Comparison of ENCODE assay signal across 13 mouse cellular contexts in genomic region chr12:53327653-53328188, GRCm38 (mm10).
DNase-seq lines count a peak whose midpoint lies in the region; ATAC-seq and TF ChIP-seq lines count a peak whose summit lies in the region.
"Had no signal": no experiment of that assay in that cellular context is flagged by ENCODE, and none has a peak within 500 bp of the region (broad histone marks: within the 10 kb centered on the region; RNA-seq: fewer than 3 reads in every experiment).

No protein-coding gene starts in this region.

- WGBS in cerebellum, adult 2 months, result 37% methylated on average over 3 of the region's 3 CpGs
- 23% methylated on average over 3 of the region's 3 CpGs for WGBS in intestine, embryonic 15.5 days
- WGBS in intestine, embryonic 16.5 days, result 34% methylated on average over 3 of the region's 3 CpGs
- WGBS in lung, embryonic 16.5 days, result 25% methylated on average over 3 of the region's 3 CpGs
- 25% methylated on average over 3 of the region's 3 CpGs for WGBS in stomach, embryonic 16.5 days

- no peaks in the 10 kb centered on the region for H3K4me1 ChIP-seq in cerebellum, adult 2 months (ENCODE audit: control insufficient read depth, insufficient read depth, low read length)
- H3K4me1 ChIP-seq in intestine, embryonic 15.5 days (replicated peaks), result no peaks in the 10 kb centered on the region
- peaks cover 6% of the 10 kb centered on the region for H3K4me1 ChIP-seq in intestine, embryonic 16.5 days (ENCODE audit: control insufficient read depth, insufficient read depth, low read length)
- peaks cover 17% of the 10 kb centered on the region for H3K4me1 ChIP-seq in lung, embryonic 16.5 days (replicated peaks; ENCODE audit: control insufficient read depth, insufficient read depth, low read length)
- H3K4me1 ChIP-seq in stomach, embryonic 16.5 days (ENCODE audit: control insufficient read depth, insufficient read depth, low read length), result peaks cover 10% of the 10 kb centered on the region

- H3K4me3 ChIP-seq in cerebellum, adult 2 months (replicated peaks; ENCODE audit: insufficient read depth, low read depth, low read length), result no peak overlapping the region
- H3K4me3 ChIP-seq in intestine, embryonic 15.5 days (replicated peaks), result no peak overlapping the region
- no peak overlapping the region for H3K4me3 ChIP-seq in intestine, embryonic 16.5 days (ENCODE audit: low read length)
- no peak overlapping the region for H3K4me3 ChIP-seq in lung, embryonic 16.5 days (ENCODE audit: low read length)
- no peak overlapping the region for H3K4me3 ChIP-seq in stomach, embryonic 16.5 days (replicated peaks; ENCODE audit: low read length)

- H3K9ac ChIP-seq in intestine, embryonic 15.5 days, result no peak overlapping the region
- H3K9ac ChIP-seq in intestine, embryonic 16.5 days (ENCODE audit: low read depth, low read length), result no peak overlapping the region
- H3K9ac ChIP-seq in lung, embryonic 16.5 days (ENCODE audit: low read length), result no peak overlapping the region
- no peak overlapping the region for H3K9ac ChIP-seq in stomach, embryonic 16.5 days (ENCODE audit: low read length)
- H3K9ac ChIP-seq: liver, postnatal 0 days had no signal

- TF ChIP-seq CTCF in cerebellum, adult 2 months (IDR thresholded peaks at IDR 0.05; ENCODE audit: borderline replicate concordance, insufficient read depth, low read depth, low read length), result no peak

- ATAC-seq in intestine, embryonic 15.5 days, result no peak
- ATAC-seq in intestine, embryonic 16.5 days, result no peak
- ATAC-seq in lung, embryonic 16.5 days (ENCODE audit: low read depth), result peak; percentile 30; the same call in 1 of the 2 replicates
- no peak for ATAC-seq in stomach, embryonic 16.5 days (ENCODE audit: insufficient read depth, low FRiP score)
- ATAC-seq: liver, postnatal 0 days had no signal

- no peaks in the 10 kb centered on the region for H3K36me3 ChIP-seq in intestine, embryonic 15.5 days
- H3K36me3 ChIP-seq in intestine, embryonic 16.5 days (ENCODE audit: control insufficient read depth, insufficient read depth, low read length), result no peaks in the 10 kb centered on the region
- no peaks in the 10 kb centered on the region for H3K36me3 ChIP-seq in lung, embryonic 16.5 days (ENCODE audit: control insufficient read depth, insufficient read depth, low read length)
- H3K36me3 ChIP-seq in stomach, embryonic 16.5 days (ENCODE audit: control insufficient read depth, insufficient read depth, low read length), result no peaks in the 10 kb centered on the region

- no peaks in the 10 kb centered on the region for H3K9me3 ChIP-seq in intestine, embryonic 15.5 days
- no peaks in the 10 kb centered on the region for H3K9me3 ChIP-seq in intestine, embryonic 16.5 days (ENCODE audit: control insufficient read depth, low read length)
- no peaks in the 10 kb centered on the region for H3K9me3 ChIP-seq in lung, embryonic 16.5 days (ENCODE audit: control insufficient read depth, low read length)
- H3K9me3 ChIP-seq in stomach, embryonic 16.5 days (replicated peaks; ENCODE audit: control insufficient read depth, low read length), result no peaks in the 10 kb centered on the region

- no peak for TF ChIP-seq POLR2A in cerebellum, adult 2 months (IDR thresholded peaks at IDR 0.05; ENCODE audit: borderline replicate concordance, insufficient read depth, low read length)

- H3K4me2 ChIP-seq in intestine, embryonic 15.5 days (replicated peaks), result no peak overlapping the region
- no peak overlapping the region for H3K4me2 ChIP-seq in intestine, embryonic 16.5 days (ENCODE audit: low read depth, low read length)
- H3K4me2 ChIP-seq in lung, embryonic 16.5 days (ENCODE audit: low read depth, low read length), result no peak overlapping the region
- peak overlapping the region; percentile 22; the same call in 1 of the 2 replicates for H3K4me2 ChIP-seq in stomach, embryonic 16.5 days (ENCODE audit: low read depth, low read length)

- no peak for DNase-seq in cerebellum, adult 2 months
- no peak for DNase-seq in cerebellum, postnatal 4 days (ENCODE audit: low spot score in 2 of 2)
- DNase-seq in lung, postnatal 10 days, result no peak
- DNase-seq in natural killer cell, adult 2 months (ENCODE audit: low spot score in 2 of 2), result no peak
- DNase-seq: adrenal gland, adult 8-10 months; gastrocnemius, postnatal 36 days; layer of hippocampus, postnatal 36 days; liver, postnatal 0 days; thymus, postnatal 25 days had no signal

- H3K27me3 ChIP-seq in cerebellum, adult 2 months (ENCODE audit: control insufficient read depth, insufficient read depth, low read length), result no peaks in the 10 kb centered on the region
- no peaks in the 10 kb centered on the region for H3K27me3 ChIP-seq in intestine, embryonic 15.5 days (replicated peaks)
- H3K27me3 ChIP-seq in intestine, embryonic 16.5 days (replicated peaks; ENCODE audit: control insufficient read depth, insufficient read depth, low read length), result no peaks in the 10 kb centered on the region
- no peaks in the 10 kb centered on the region for H3K27me3 ChIP-seq in lung, embryonic 16.5 days (ENCODE audit: control insufficient read depth, insufficient read depth, low read depth, low read length)
- no peaks in the 10 kb centered on the region for H3K27me3 ChIP-seq in stomach, embryonic 16.5 days (ENCODE audit: control insufficient read depth, insufficient read depth, low read length)

- H3K27ac ChIP-seq in cerebellum, adult 2 months (ENCODE audit: insufficient read depth, low read length), result peak overlapping the region; percentile 47; the same call in 1 of the 2 replicates
- H3K27ac ChIP-seq in intestine, embryonic 15.5 days, result 0 out of 2 replicates have a peak overlapping the region, but pooled peaks have one; percentile 37
- H3K27ac ChIP-seq in intestine, embryonic 16.5 days (ENCODE audit: low read length), result no peak overlapping the region
- H3K27ac ChIP-seq in lung, embryonic 16.5 days (ENCODE audit: low read length), result peak overlapping the region; percentile 61
- peak overlapping the region; percentile 80 for H3K27ac ChIP-seq in stomach, embryonic 16.5 days (ENCODE audit: low read length)
